Mouse (Mus musculus) kidney, embryonic 14.5 days (tissue): Measurements from ENCODE around the gene Ly6g5c. TPM values are rescaled to one million over a fixed set of nuclear protein-coding genes. Genes with fewer than 3 reads are reported as not detected.
"Not testable (repeated sequence)": the region's sequence is repeated elsewhere in the genome, so short reads cannot be mapped to it uniquely, and the experiment has no call there.

Source experiments
- ATAC-seq: fragments of 200-750 bp; cut with Nextera tagmentation; 2 replicates; pipeline ENCODE4 v1.8.0; 2017; ENCODE audit warnings: moderate number of reproducible peaks, mild to moderate bottlenecking, moderate TSS enrichment, moderate library complexity; ENCODE audit not compliant: low FRiP score, low TSS enrichment
- H3K27ac ChIP-seq: fragments of 300-500 bp; sonication (generic); 2 replicates; pipeline ENCODE4 v1.5.1; 2014; ENCODE audit warnings: low read depth, mild to moderate bottlenecking, low read length, moderate library complexity, mixed read lengths
- H3K27me3 ChIP-seq: fragments of 300-500 bp; sonication (generic); 2 replicates; pipeline ENCODE4 v1.6.1; 2014; ENCODE audit warnings: mild to moderate bottlenecking, low read length; ENCODE audit not compliant: control insufficient read depth, insufficient read depth
- H3K36me3 ChIP-seq: fragments of 300-500 bp; sonication (generic); 2 replicates; pipeline ENCODE4 v1.6.1; 2014; ENCODE audit warnings: low read length, mixed read lengths; ENCODE audit not compliant: control insufficient read depth, insufficient read depth
- H3K4me1 ChIP-seq: fragments of 300-500 bp; sonication (generic); 2 replicates; pipeline ENCODE4 v1.6.1; 2014; ENCODE audit warnings: low read length, mixed read lengths; ENCODE audit not compliant: control insufficient read depth, insufficient read depth
- H3K4me2 ChIP-seq: fragments of 300-500 bp; sonication (generic); replicated peaks from 2 replicates; pipeline ENCODE4 v1.6.1; 2014; ENCODE audit warnings: low read depth, mild to moderate bottlenecking, low read length
- H3K4me3 ChIP-seq: fragments of 300-500 bp; sonication (generic); 2 replicates; pipeline ENCODE4 v1.5.1; 2014; ENCODE audit warnings: mild to moderate bottlenecking, low read length
- H3K9ac ChIP-seq: fragments of 300-500 bp; sonication (generic); 2 replicates; pipeline ENCODE4 v1.6.1; 2014; ENCODE audit warnings: low read depth, mild to moderate bottlenecking, low read length, moderate library complexity
- H3K9me3 ChIP-seq: fragments of 300-500 bp; sonication (generic); 2 replicates; pipeline ENCODE4 v1.6.1; 2016; ENCODE audit warnings: low read length; ENCODE audit not compliant: control insufficient read depth
- WGBS: fragments of 180-500 bp; shearing (Covaris S2); extraction: QIAGEN DNeasy Blood & Tissue Kit; methylation state at CpG from one replicate; pipeline ENCODE4 v1.1.7; 2014; 5-methylcytosine and 5-hydroxymethylcytosine counted together
- polyA plus RNA-seq: library from polyadenylated mRNA; unstranded; fragments of >200 nt; fragmentation: Nextera tagmentation; extraction: Ambion mirVana; gene quantifications from 2 replicates; pipeline ENCODE4 v1.2.1, GENCODE M21; 2014

Gene Ly6g5c
- polyA plus RNA-seq, 1 experiment from 2014 or later: not detected

GRCm38 (mm10) chr17:35115046-35116019 is 7.3 kb downstream of the Ly6g5c start, which contains the start of gene Ly6g5b:
Gene Ly6g5b, minus strand, starts transcription at chr17:35115428.
- no peak within 1 kb of the TSS for H3K4me3 ChIP-seq
- no peak within 1 kb of the TSS for H3K4me2 ChIP-seq
- WGBS: 80% methylated on average over 8 of the region's 8 CpGs
- no peak for ATAC-seq
- no peaks in the 10 kb centered on the region for H3K9me3 ChIP-seq
- H3K9ac ChIP-seq: no peak within 1 kb of the TSS
- peaks cover 7% of the 10 kb centered on the region for H3K4me1 ChIP-seq
- H3K27me3 ChIP-seq: no peaks in the 10 kb centered on the region
- H3K36me3 ChIP-seq: peaks cover 53% of the 10 kb centered on the region
- no peak within 1 kb of the TSS for H3K27ac ChIP-seq

GRCm38 (mm10) chr17:35120745-35121142 is 12.7 kb downstream of the Ly6g5c start:
- peaks cover 19% of the 10 kb centered on the region for H3K4me1 ChIP-seq
- H3K9me3 ChIP-seq: no peaks in the 10 kb centered on the region
- H3K27ac ChIP-seq: peak overlapping the region; percentile 63
- peaks cover 47% of the 10 kb centered on the region for H3K36me3 ChIP-seq
- H3K4me3 ChIP-seq: peak overlapping the region; percentile 98
- H3K27me3 ChIP-seq: no peaks in the 10 kb centered on the region
- H3K9ac ChIP-seq: peak overlapping the region; percentile 93
- H3K4me2 ChIP-seq: peak overlapping the region; percentile 92
- WGBS: 0% methylated on average over 33 of the region's 33 CpGs
- peak; percentile 7; the same call in 1 of the 2 replicates for ATAC-seq

GRCm38 (mm10) chr17:35121143-35121799 is 13.2 kb downstream of the Ly6g5c start, which contains the start of gene Gpank1:
Gene Gpank1, plus strand, starts transcription at chr17:35121455.
- Histone ChIP-seq H3K4me1 (peaks cover 19% of the 10 kb centered on the region), H3K4me2 (peak within 1 kb of the TSS; percentile 92), H3K9ac (peak within 1 kb of the TSS; percentile 93), H3K36me3 (peaks cover 42% of the 10 kb centered on the region), H3K27ac (peak within 1 kb of the TSS; percentile 88), H3K27me3 (no peaks in the 10 kb centered on the region), H3K4me3 (peak within 1 kb of the TSS; percentile 98), H3K9me3 (no peaks in the 10 kb centered on the region)
- under 1% methylated on average over 50 of the region's 50 CpGs for WGBS
- ATAC-seq: peak; percentile 93

- Histone ChIP-seq H3K36me3 (peaks cover 38% of the 10 kb centered on the region), H3K9ac (peak within 1 kb of the TSS; percentile 93)
Observed at GRCm38 (mm10) chr17:35121871-35122303, 13.8 kb downstream of the Ly6g5c start, which contains the start of gene Csnk2b. Gene Csnk2b, minus strand, starts transcription at chr17:35122053.

GRCm38 (mm10) chr17:35123287-35123686 is 15.2 kb downstream of the Ly6g5c start:
- H3K4me3 ChIP-seq, H3K27ac ChIP-seq, H3K9ac ChIP-seq, H3K9me3 ChIP-seq, H3K27me3 ChIP-seq, H3K4me2 ChIP-seq, ATAC-seq: not testable (repeated sequence)
- Histone ChIP-seq H3K36me3 (peaks cover 28% of the 10 kb centered on the region), H3K4me1 (peaks cover 33% of the 10 kb centered on the region)
- WGBS: 92% methylated on average over 9 of the region's 9 CpGs

More at GRCm38 (mm10) chr17:35121871-35122303, 13.8 kb downstream of the Ly6g5c start, which contains the start of gene Csnk2b:
- no peaks in the 10 kb centered on the region for H3K27me3 ChIP-seq
- peak within 1 kb of the TSS; percentile 88 for H3K27ac ChIP-seq
- H3K9me3 ChIP-seq: no peaks in the 10 kb centered on the region
- H3K4me1 ChIP-seq: peaks cover 24% of the 10 kb centered on the region
- H3K4me3 ChIP-seq: peak within 1 kb of the TSS; percentile 98
- ATAC-seq: no peak; the same call in 1 of the 2 replicates
- WGBS: under 1% methylated on average over 19 of the region's 19 CpGs
- H3K4me2 ChIP-seq: peak within 1 kb of the TSS; percentile 92

GRCm38 (mm10) chr17:35124261-35124896 is 16.3 kb downstream of the Ly6g5c start:
- H3K36me3 ChIP-seq: peaks cover 19% of the 10 kb centered on the region; the same call in 1 of the 2 replicates
- H3K9me3 ChIP-seq, H3K4me2 ChIP-seq, H3K27me3 ChIP-seq, H3K4me3 ChIP-seq, H3K27ac ChIP-seq, ATAC-seq, H3K9ac ChIP-seq: not testable (repeated sequence)
- WGBS: 93% methylated on average over 12 of the region's 12 CpGs
- H3K4me1 ChIP-seq: peaks cover 37% of the 10 kb centered on the region

GRCm38 (mm10) chr17:35125081-35125480 is 17.0 kb downstream of the Ly6g5c start:
- Histone ChIP-seq H3K9ac (peak overlapping the region; percentile 86; the same call in 1 of the 2 replicates), H3K4me1 (peaks cover 33% of the 10 kb centered on the region), H3K27me3 (no peaks in the 10 kb centered on the region), H3K27ac (no peak overlapping the region), H3K9me3 (no peaks in the 10 kb centered on the region), H3K4me3 (no peak overlapping the region; the same call in 1 of the 2 replicates), H3K4me2 (no peak overlapping the region), H3K36me3 (peaks cover 15% of the 10 kb centered on the region; the same call in 1 of the 2 replicates)
- WGBS: 96% methylated on average over 1 of the region's 1 CpGs
- no peak for ATAC-seq

- 33% methylated on average over 6 of the region's 6 CpGs for WGBS
- no peaks in the 10 kb centered on the region for H3K9me3 ChIP-seq
- no peaks in the 10 kb centered on the region for H3K27me3 ChIP-seq
- peak overlapping the region; percentile 86 for H3K9ac ChIP-seq
- no peak for ATAC-seq
- H3K27ac ChIP-seq: peak overlapping the region; percentile 82; the same call in 1 of the 2 replicates
- H3K4me2 ChIP-seq: peak overlapping the region; percentile 80
- peaks cover 17% of the 10 kb centered on the region; the same call in 1 of the 2 replicates for H3K36me3 ChIP-seq
- H3K4me1 ChIP-seq: peaks cover 29% of the 10 kb centered on the region; the same call in 1 of the 2 replicates
- H3K4me3 ChIP-seq: peak overlapping the region; percentile 70
Observed at GRCm38 (mm10) chr17:35125578-35125977, 17.5 kb downstream of the Ly6g5c start.
